Mouse (Mus musculus) CH12.LX (cell line): ENCODE results near the gene Sod3. TPM values are rescaled to one million over a fixed set of nuclear protein-coding genes. Genes with fewer than 3 reads are reported as not detected.

Experiments
- DNase-seq: peaks from one replicate; pipeline ENCODE4 v3.0.0-alpha.2; 2013; ENCODE audit errors: extremely low read depth
- H3K27ac ChIP-seq: 2 replicates; pipeline ENCODE4 v1.5.1; 2012; ENCODE audit warnings: low read depth, mild to moderate bottlenecking, control low read depth, moderate library complexity; ENCODE audit not compliant: insufficient read depth
- H3K27me3 ChIP-seq: replicated peaks from 2 replicates; pipeline ENCODE3; 2012; ENCODE audit warnings: inconsistent platforms
- H3K36me3 ChIP-seq, 2 experiments: replicated peaks in 1 of 2; 2 replicates each; pipeline versions ENCODE3 to v1.6.1; 2012; ENCODE audit warnings: inconsistent platforms in 1 of 2, low read length in 1 of 2, mild to moderate bottlenecking in 1 of 2, mixed read lengths in 1 of 2, moderate library complexity in 1 of 2; ENCODE audit not compliant: control insufficient read depth in 1 of 2, insufficient read depth in 1 of 2
- H3K4me1 ChIP-seq, 2 experiments: 2 replicates each; pipeline ENCODE4 v1.6.1; 2012; ENCODE audit warnings: inconsistent platforms in 1 of 2, moderate library complexity in 1 of 2; ENCODE audit not compliant: insufficient read depth in 2 of 2, control insufficient read depth in 1 of 2
- H3K4me2 ChIP-seq: 2 replicates; pipeline ENCODE4 v1.6.1; 2012; ENCODE audit warnings: low read depth, mild to moderate bottlenecking, control low read depth; ENCODE audit not compliant: poor library complexity, insufficient read depth, severe bottlenecking
- H3K4me3 ChIP-seq, 3 experiments: fragments of 150-350 bp in 1 of 3; sonication (generic) in 1 of 3; replicated peaks in 1 of 3; 2 replicates each; pipeline versions ENCODE3 to v1.5.1; 2011 to 2012; ENCODE audit warnings: low read depth in 2 of 3, low read length in 2 of 3, mild to moderate bottlenecking in 2 of 3, moderate library complexity in 2 of 3, control low read depth in 1 of 3, improper control_type of control experiment in 1 of 3, inconsistent platforms in 1 of 3, mixed read lengths in 1 of 3; ENCODE audit not compliant: poor library complexity in 1 of 3
- H3K79me2 ChIP-seq: replicated peaks from 2 replicates; pipeline ENCODE4 v1.6.1; 2012; ENCODE audit warnings: mild to moderate bottlenecking, moderate library complexity; ENCODE audit not compliant: control insufficient read depth, poor library complexity, insufficient read depth, severe bottlenecking; ENCODE audit errors: extremely low read depth
- H3K9ac ChIP-seq: 2 replicates; pipeline ENCODE4 v1.6.1; 2012; ENCODE audit warnings: low read depth, mild to moderate bottlenecking, control low read depth, moderate library complexity; ENCODE audit not compliant: insufficient read depth
- H3K9me3 ChIP-seq: replicated peaks from 2 replicates; pipeline ENCODE3; 2012; ENCODE audit warnings: low read length, inconsistent platforms, mixed read lengths
- BHLHE40 ChIP-seq: IDR thresholded peaks from 2 replicates; pipeline ENCODE4 v1.6.1; 2011; ENCODE audit warnings: mild to moderate bottlenecking, low read depth, low read length, improper control_type of control experiment
- CHD1 ChIP-seq: IDR thresholded peaks from 2 replicates; pipeline ENCODE4 v1.6.1; 2012; ENCODE audit warnings: low read depth, low read length, improper control_type of control experiment, inconsistent platforms
- CHD2 ChIP-seq: IDR thresholded peaks from 2 replicates; pipeline ENCODE4 v1.6.1; 2011; ENCODE audit warnings: low read length, improper control_type of control experiment
- CTCF ChIP-seq, 2 experiments: IDR thresholded peaks in 1 of 2; conservative IDR thresholded peaks in 1 of 2; 2 replicates each; pipeline ENCODE4 v1.5.1; 2011 to 2012; ENCODE audit warnings: low read depth in 2 of 2, low read length in 2 of 2, improper control_type of control experiment in 1 of 2, inconsistent platforms in 1 of 2, mild to moderate bottlenecking in 1 of 2, moderate library complexity in 1 of 2
- E2F4 ChIP-seq: IDR thresholded peaks from 2 replicates; pipeline ENCODE4 v1.6.1; 2011; ENCODE audit warnings: low read depth, low read length, improper control_type of control experiment; ENCODE audit not compliant: insufficient replicate concordance
- GABPA ChIP-seq: IDR thresholded peaks from 2 replicates; pipeline ENCODE4 v1.6.1; 2012; ENCODE audit warnings: low read depth, low read length, improper control_type of control experiment, inconsistent platforms; ENCODE audit not compliant: insufficient replicate concordance
- IRF4 ChIP-seq: IDR thresholded peaks from 2 replicates; pipeline ENCODE4 v1.6.1; 2014; ENCODE audit warnings: low read depth, mild to moderate bottlenecking, inconsistent platforms, low read length, improper control_type of control experiment
- JUN ChIP-seq: IDR thresholded peaks from 2 replicates; pipeline ENCODE4 v1.6.1; 2011; ENCODE audit warnings: low read depth, mild to moderate bottlenecking, low read length, improper control_type of control experiment, moderate library complexity; ENCODE audit not compliant: insufficient read depth
- JUND ChIP-seq: conservative IDR thresholded peaks from 2 replicates; pipeline ENCODE4 v1.6.1; 2011; ENCODE audit warnings: low read depth, low read length, improper control_type of control experiment
- MAFK ChIP-seq: IDR thresholded peaks from 2 replicates; pipeline ENCODE4 v1.6.1; 2011; ENCODE audit warnings: low read length, improper control_type of control experiment; ENCODE audit not compliant: insufficient replicate concordance
- MAZ ChIP-seq: IDR thresholded peaks from 2 replicates; pipeline ENCODE4 v1.6.1; 2012; ENCODE audit warnings: low read depth, mild to moderate bottlenecking, inconsistent platforms, low read length, improper control_type of control experiment, moderate library complexity
- MEF2A ChIP-seq: IDR thresholded peaks from 2 replicates; pipeline ENCODE4 v1.6.1; 2014; ENCODE audit warnings: low read depth, mild to moderate bottlenecking, inconsistent platforms, low read length, improper control_type of control experiment, borderline replicate concordance
- MXI1 ChIP-seq: IDR thresholded peaks from 2 replicates; pipeline ENCODE4 v1.6.1; 2011; ENCODE audit warnings: mild to moderate bottlenecking, low read depth, low read length, improper control_type of control experiment
- MYC ChIP-seq: IDR thresholded peaks from 2 replicates; pipeline ENCODE4 v1.6.1; 2011; ENCODE audit warnings: low read depth, mild to moderate bottlenecking, improper control_type of control experiment, low read length
- NELFE ChIP-seq: IDR thresholded peaks from 2 replicates; pipeline ENCODE4 v1.6.1; 2011; ENCODE audit warnings: low read depth, low read length, improper control_type of control experiment
- NRF1 ChIP-seq: IDR thresholded peaks from 2 replicates; pipeline ENCODE4 v1.6.1; 2014; ENCODE audit warnings: low read depth, mild to moderate bottlenecking, inconsistent platforms, low read length, improper control_type of control experiment, moderate library complexity
- POLR2A ChIP-seq: IDR thresholded peaks from 2 replicates; pipeline ENCODE4 v1.6.1; 2011; ENCODE audit warnings: low read depth, mild to moderate bottlenecking, improper control_type of control experiment, low read length
- POLR2AphosphoS2 ChIP-seq: IDR thresholded peaks from 2 replicates; pipeline ENCODE4 v1.6.1; 2011; ENCODE audit warnings: low read depth, low read length, improper control_type of control experiment
- RAD21 ChIP-seq: IDR thresholded peaks from 2 replicates; pipeline ENCODE4 v1.6.1; 2011; ENCODE audit warnings: low read depth, mild to moderate bottlenecking, low read length, improper control_type of control experiment, moderate library complexity
- RCOR1 ChIP-seq: conservative IDR thresholded peaks from 2 replicates; pipeline ENCODE4 v1.6.1; 2012; ENCODE audit warnings: low read depth, mild to moderate bottlenecking, inconsistent platforms, low read length, improper control_type of control experiment
- SIN3A ChIP-seq: IDR thresholded peaks from 2 replicates; pipeline ENCODE4 v1.6.1; 2012; ENCODE audit warnings: low read length, improper control_type of control experiment, inconsistent platforms
- TBP ChIP-seq: conservative IDR thresholded peaks from 2 replicates; pipeline ENCODE4 v1.6.1; 2011; ENCODE audit warnings: low read depth, low read length, improper control_type of control experiment
- UBTF ChIP-seq: IDR thresholded peaks from 2 replicates; pipeline ENCODE4 v1.6.1; 2012; ENCODE audit warnings: low read depth, mild to moderate bottlenecking, inconsistent platforms, low read length, improper control_type of control experiment, moderate library complexity
- USF2 ChIP-seq: conservative IDR thresholded peaks from 2 replicates; pipeline ENCODE4 v1.6.1; 2011; ENCODE audit warnings: low read depth, low read length, improper control_type of control experiment
- ZKSCAN1 ChIP-seq: IDR thresholded peaks from 2 replicates; pipeline ENCODE4 v1.6.1; 2012; ENCODE audit warnings: low read depth, inconsistent platforms, low read length, improper control_type of control experiment, borderline replicate concordance
- ZMIZ1 ChIP-seq: IDR thresholded peaks from 2 replicates; pipeline ENCODE4 v1.6.1; 2012; ENCODE audit warnings: low read depth, mild to moderate bottlenecking, inconsistent platforms, low read length, improper control_type of control experiment
- dilution Hi-C: fragments of 300-500 bp; cut with MboI; formaldehyde crosslinking; loops from 2 replicates; pipeline ENCODE4 v1.14.3; 2020; ENCODE audit warnings: low sequenced_read_pairs; ENCODE audit not compliant: extremely low pct_unique_long_range_greater_than_20kb, extremely low pct_ligation_motif_present
- in situ Hi-C: fragments of 300-500 bp; cut with MboI; formaldehyde crosslinking; loops from 3 replicates; pipeline ENCODE4 v1.14.3; 2019; ENCODE audit warnings: low sequenced_read_pairs, low pct_ligation_motif_present, low pct_unique_long_range_greater_than_20kb, mixed read lengths
- polyA plus RNA-seq: library from polyadenylated mRNA; unstranded; fragments of >175 nt; gene quantifications from 2 replicates; pipeline ENCODE4 v1.2.1, GENCODE M21; 2012; ENCODE audit warnings: low read depth; ENCODE audit not compliant: insufficient read length
- total RNA-seq, 2 experiments: library from RNA; depleted of rRNA; stranded (reverse); fragments of 300-350 nt in 1 of 2; fragments of >200 nt in 1 of 2; gene quantifications; 2 replicates each; pipeline ENCODE4 v1.2.3; 2012 to 2014

The Sod3 gene
- total and polyA plus RNA-seq, 3 experiments: not detected

DNA sequence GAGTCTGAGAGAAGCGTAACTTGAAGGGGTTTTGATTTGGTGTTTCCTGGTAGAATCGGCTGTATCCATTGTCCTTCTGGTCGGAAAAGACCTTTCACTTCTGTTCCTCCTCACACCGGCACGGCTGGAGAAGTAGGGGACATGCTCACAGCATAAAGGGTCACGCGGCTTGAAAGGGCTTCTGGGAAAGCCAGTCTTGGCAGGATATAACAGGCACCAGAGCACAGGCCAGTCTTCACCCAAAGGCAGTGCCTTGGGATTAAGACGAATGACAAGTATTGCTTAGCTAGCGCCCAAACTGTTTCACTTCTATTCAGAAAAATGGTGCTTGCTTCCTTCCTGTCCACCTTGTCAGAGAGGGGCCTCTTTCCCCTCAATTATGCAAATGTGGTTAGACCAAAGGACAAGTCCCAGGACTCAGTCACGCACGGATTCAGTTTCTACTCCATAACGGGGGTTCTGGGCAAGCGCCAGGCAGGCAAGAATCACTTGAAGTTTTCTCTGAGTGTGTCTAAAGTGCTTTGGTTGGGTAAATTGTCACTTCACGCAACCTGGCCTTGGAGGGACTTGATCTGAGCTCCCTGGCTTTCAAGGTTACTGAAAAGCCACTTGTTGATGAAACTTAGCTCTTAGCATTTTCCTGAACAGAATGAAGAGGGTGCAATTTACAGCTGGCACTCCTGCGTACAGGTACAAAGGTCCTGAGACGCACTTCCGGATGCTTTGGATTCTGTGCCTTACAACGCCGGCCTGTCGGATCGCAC, 3.1 kb upstream of the Sod3 start:
- Histone ChIP-seq H3K4me2 (no peak overlapping the region), H3K27me3 (no peaks in the 10 kb centered on the region), H3K79me2 (no peaks in the 10 kb centered on the region), H3K9me3 (no peaks in the 10 kb centered on the region), H3K9ac (no peak overlapping the region), H3K4me3 (no peak overlapping the region), H3K27ac (no peak overlapping the region), H3K36me3 (no peaks in the 10 kb centered on the region), H3K4me1 (peaks cover 0 to 12% of the 10 kb centered on the region in 2 experiments; a peak in 2 of 4 replicates)
- TF ChIP-seq NELFE (no peak), SIN3A (no peak), UBTF (no peak), NRF1 (no peak), CTCF (conservative IDR thresholded peaks at IDR 0.05 in 1 of 2, IDR thresholded peaks at IDR 0.05 in 1 of 2; ENCODE audit: low read depth in 2 of 2, low read length in 2 of 2) (no peak), MAZ (no peak), MEF2A (no peak), POLR2AphosphoS2 (no peak), ZKSCAN1 (no peak), RAD21 (no peak), GABPA (no peak), BHLHE40 (no peak), CHD1 (no peak), JUND (no peak), ZMIZ1 (no peak), MXI1 (no peak), MAFK (no peak)
- dilution Hi-C loops (no loop called here), in situ Hi-C loops (no loop called here)
- DNase-seq: peak; percentile 53

DNA sequence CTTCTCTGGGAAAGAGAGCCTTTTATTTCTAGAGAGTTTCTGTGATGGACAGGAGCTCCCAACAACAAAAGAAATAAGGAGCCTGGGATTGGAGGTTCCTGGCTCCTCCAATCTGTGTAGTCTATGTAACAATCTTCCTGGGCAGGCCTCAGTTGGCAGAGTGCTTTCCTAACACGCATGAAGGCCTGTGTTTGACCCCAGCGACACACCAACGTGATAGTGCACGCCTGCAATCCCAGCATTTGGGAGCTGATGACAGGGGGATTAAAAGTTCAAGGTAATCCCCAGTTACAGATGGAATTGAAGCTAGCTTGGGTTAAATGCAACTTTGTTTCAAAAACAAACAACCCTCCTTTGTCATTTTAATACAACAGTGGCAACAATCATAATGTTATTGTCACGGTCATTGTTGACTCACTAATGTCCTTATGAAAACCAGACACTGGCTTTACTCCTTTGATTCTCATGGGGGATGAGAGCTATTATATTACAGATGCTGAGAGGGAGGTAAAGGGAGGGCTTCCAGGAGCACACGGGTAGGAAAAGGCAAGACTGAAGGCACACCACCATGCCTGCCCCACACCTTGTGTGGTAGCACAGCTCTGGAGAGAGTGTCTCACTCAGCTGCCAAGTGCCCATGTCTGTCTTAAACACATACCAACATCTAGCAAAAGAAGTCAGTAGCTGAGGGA, 669 bp upstream of the Sod3 start:
- H3K36me3 ChIP-seq: no peaks in the 10 kb centered on the region
- H3K4me1 ChIP-seq: peaks cover 0 to 12% of the 10 kb centered on the region in 2 experiments; a peak in 2 of 4 replicates
- DNase-seq: no peak
- dilution Hi-C loops: no loop called here
- no peak overlapping the region for H3K4me2 ChIP-seq
- H3K79me2 ChIP-seq: no peaks in the 10 kb centered on the region
- no peak overlapping the region for H3K4me3 ChIP-seq
- H3K27ac ChIP-seq: no peak overlapping the region
- TF ChIP-seq RCOR1 (no peak), E2F4 (no peak), UBTF (no peak), RAD21 (no peak), CTCF (conservative IDR thresholded peaks at IDR 0.05 in 1 of 2, IDR thresholded peaks at IDR 0.05 in 1 of 2; ENCODE audit: low read depth in 2 of 2, low read length in 2 of 2) (no peak), JUN (no peak), USF2 (no peak), MEF2A (no peak), NELFE (no peak), POLR2AphosphoS2 (no peak), IRF4 (no peak), MAFK (no peak), CHD2 (no peak), POLR2A (no peak), TBP (no peak), MYC (no peak)
- no peaks in the 10 kb centered on the region for H3K9me3 ChIP-seq
- no peaks in the 10 kb centered on the region for H3K27me3 ChIP-seq
- in situ Hi-C loops: no loop called here
- no peak overlapping the region for H3K9ac ChIP-seq
